Mouse (Mus musculus) left cerebral cortex, adult 2 months (tissue): ENCODE results near the gene Rad9b. TPM values are rescaled to one million over a fixed set of nuclear protein-coding genes. Genes with fewer than 3 reads are reported as not detected.
A peak's percentile ranks its signal among the peaks of the same experiment; 100 is the strongest.
"Not testable (repeated sequence)": the region's sequence is repeated elsewhere in the genome, so short reads cannot be mapped to it uniquely, and the experiment has no call there.

Source experiments
- DNase-seq, 2 experiments: peaks; one replicate each; pipeline ENCODE4 v3.0.0; 2021 to 2022; ENCODE audit warnings: low spot score in 2 of 2, mixed read lengths in 1 of 2; ENCODE audit errors: extremely low spot score in 1 of 2
- H3K27ac ChIP-seq: fragments of 200-600 bp; 2 replicates; pipeline ENCODE4 v1.8.1; 2022
- H3K4me3 ChIP-seq: fragments of 200-600 bp; 2 replicates; pipeline ENCODE4 v1.8.1; 2022
- CTCF ChIP-seq: fragments of 200-600 bp; IDR thresholded peaks from 2 replicates; pipeline ENCODE4 v1.8.1; 2022; ENCODE audit warnings: antibody characterized with exemption, mild to moderate bottlenecking, moderate library complexity
- intact Hi-C: fragments of 180-260 bp; cut with DNase I; formaldehyde crosslinking; loops from one replicate; pipeline ENCODE4 v1.15.1; 2025
- total RNA-seq, 2 experiments: library from RNA; stranded (reverse); gene quantifications; 2 replicates each; pipeline ENCODE4 v1.2.3; 2021

Gene Rad9b
- total RNA-seq, 2 experiments from 2014 or later, result 3.1 to 4.0 TPM

GRCm38 (mm10) chr5:122320205-122320781 lies 33.7 kb downstream of the Rad9b start:
- no peak for TF ChIP-seq CTCF
- no peak overlapping the region for H3K4me3 ChIP-seq
- intact Hi-C loops, result no loop called here
- peak overlapping the region; percentile 58 for H3K27ac ChIP-seq
- DNase-seq, result no peak

- intact Hi-C loops, result no loop called here
- H3K27ac ChIP-seq, result peak overlapping the region; percentile 58
Observed at GRCm38 (mm10) chr5:122319474-122320204, 34.4 kb downstream of the Rad9b start.

GRCm38 (mm10) chr5:122318976-122319375 lies 35.1 kb downstream of the Rad9b start:
- DNase-seq, intact Hi-C loops, H3K27ac ChIP-seq: not testable (repeated sequence)

More at GRCm38 (mm10) chr5:122319474-122320204, 34.4 kb downstream of the Rad9b start:
- no peak for DNase-seq
- no peak for TF ChIP-seq CTCF
- no peak overlapping the region for H3K4me3 ChIP-seq

GRCm38 (mm10) chr5:122318100-122318499 lies 35.9 kb downstream of the Rad9b start:
- intact Hi-C loops, result no loop called here
- Histone ChIP-seq H3K4me3 (no peak overlapping the region), H3K27ac (no peak overlapping the region)
- peak; percentile 45 for TF ChIP-seq CTCF
- no peak for DNase-seq

More at GRCm38 (mm10) chr5:122318976-122319375, 35.1 kb downstream of the Rad9b start:
- not testable (repeated sequence) for H3K4me3 ChIP-seq

- intact Hi-C loops, result no loop called here
- no peak for TF ChIP-seq CTCF
- Histone ChIP-seq H3K27ac (0 out of 2 replicates have a peak overlapping the region, but pooled peaks have one; percentile 15), H3K4me3 (no peak overlapping the region)
- no peak for DNase-seq
Observed at GRCm38 (mm10) chr5:122317329-122318045, 36.5 kb downstream of the Rad9b start.

- Histone ChIP-seq H3K4me3 (no peak overlapping the region), H3K27ac (peak overlapping the region; percentile 34)
- peak; percentile 19 for TF ChIP-seq CTCF
- peak; percentile 82 to 84 for DNase-seq
- intact Hi-C loops, result loop anchor here (1.0 kb wide), 1 partner anchor 10 kb away; no protein-coding TSS in a partner anchor
Observed at GRCm38 (mm10) chr5:122314966-122315667, 38.9 kb downstream of the Rad9b start.

- TF ChIP-seq CTCF, result no peak
- no peak for DNase-seq
- no peak overlapping the region for H3K4me3 ChIP-seq
- intact Hi-C loops, result no loop called here
- H3K27ac ChIP-seq, result no peak overlapping the region
Observed at GRCm38 (mm10) chr5:122312942-122313684, 40.9 kb downstream of the Rad9b start.

- intact Hi-C loops, result no loop called here
- peak overlapping the region; percentile 28; the same call in 1 of the 2 replicates for H3K27ac ChIP-seq
- DNase-seq, result no peak
Observed at GRCm38 (mm10) chr5:122312346-122312745, 41.7 kb downstream of the Rad9b start.

GRCm38 (mm10) chr5:122311692-122312091 lies 42.3 kb downstream of the Rad9b start:
- intact Hi-C loops, result no loop called here
- no peak overlapping the region for H3K27ac ChIP-seq
- TF ChIP-seq CTCF, result no peak

More at GRCm38 (mm10) chr5:122312346-122312745, 41.7 kb downstream of the Rad9b start:
- no peak overlapping the region for H3K4me3 ChIP-seq
- no peak for TF ChIP-seq CTCF

GRCm38 (mm10) chr5:122310699-122311098 lies 43.3 kb downstream of the Rad9b start:
- DNase-seq, result no peak
- intact Hi-C loops, result no loop called here
- TF ChIP-seq CTCF, result no peak
- H3K4me3 ChIP-seq, result no peak overlapping the region
- H3K27ac ChIP-seq, result no peak overlapping the region

More at GRCm38 (mm10) chr5:122311692-122312091, 42.3 kb downstream of the Rad9b start:
- DNase-seq, result no peak
- no peak overlapping the region for H3K4me3 ChIP-seq

- DNase-seq, result no peak
- no peak overlapping the region for H3K27ac ChIP-seq
- TF ChIP-seq CTCF, result no peak
- H3K4me3 ChIP-seq, result no peak overlapping the region
- intact Hi-C loops, result no loop called here
Observed at GRCm38 (mm10) chr5:122306536-122306935, 47.5 kb downstream of the Rad9b start.
